Mouse (Mus musculus) forebrain, embryonic 10.5 days (tissue): ENCODE measurements at regions not wholly inside any gene's neighbourhood (a gene's known extent, or its start where the extent isn't known, plus 50 kb on each side); places are given as distances from the start of the nearest gene placed in this dataset.
A peak's percentile ranks its signal among the peaks of the same experiment; 100 is the strongest.

Experiments
- DNase-seq: peaks from one replicate; pipeline ENCODE4 v3.0.0-alpha.2; 2017; ENCODE audit warnings: low spot score; ENCODE audit errors: extremely low spot score
- H3K27ac ChIP-seq: fragments of 300-500 bp; sonication (generic); 2 replicates; pipeline ENCODE4 v1.5.1; 2016; ENCODE audit warnings: mild to moderate bottlenecking
- H3K27me3 ChIP-seq: fragments of 300-500 bp; sonication (generic); 2 replicates; pipeline ENCODE4 v1.6.1; 2016; ENCODE audit warnings: mild to moderate bottlenecking; ENCODE audit not compliant: poor library complexity, severe bottlenecking
- H3K36me3 ChIP-seq: fragments of 300-500 bp; sonication (generic); replicated peaks from 2 replicates; pipeline ENCODE4 v1.6.1; 2016; ENCODE audit warnings: mild to moderate bottlenecking, moderate library complexity
- H3K4me1 ChIP-seq: fragments of 300-500 bp; sonication (generic); 2 replicates; pipeline ENCODE4 v1.6.1; 2016
- H3K4me3 ChIP-seq: fragments of 300-500 bp; sonication (generic); 2 replicates; pipeline ENCODE4 v1.5.1; 2016; ENCODE audit warnings: mild to moderate bottlenecking, moderate library complexity
- H3K9me3 ChIP-seq: fragments of 300-500 bp; sonication (generic); 2 replicates; pipeline ENCODE4 v1.6.1; 2016; ENCODE audit warnings: mild to moderate bottlenecking, moderate library complexity
- WGBS: fragments of 180-500 bp; shearing (Covaris S2); methylation state at CpG from one replicate; pipeline ENCODE4 v1.1.7; 2016; 5-methylcytosine and 5-hydroxymethylcytosine counted together

GRCm38 (mm10) chr3:41239801-41240200 lies 157.0 kb upstream of the Pgrmc2 start:
- no peaks in the 10 kb centered on the region for H3K36me3 ChIP-seq
- 77% methylated on average over 13 of the region's 13 CpGs for WGBS
- no peaks in the 10 kb centered on the region for H3K27me3 ChIP-seq
- H3K9me3 ChIP-seq = no peaks in the 10 kb centered on the region
- no peak overlapping the region for H3K4me3 ChIP-seq
- no peak overlapping the region for H3K27ac ChIP-seq
- peaks cover 2% of the 10 kb centered on the region; the same call in 1 of the 2 replicates for H3K4me1 ChIP-seq
- no peak for DNase-seq

DNA sequence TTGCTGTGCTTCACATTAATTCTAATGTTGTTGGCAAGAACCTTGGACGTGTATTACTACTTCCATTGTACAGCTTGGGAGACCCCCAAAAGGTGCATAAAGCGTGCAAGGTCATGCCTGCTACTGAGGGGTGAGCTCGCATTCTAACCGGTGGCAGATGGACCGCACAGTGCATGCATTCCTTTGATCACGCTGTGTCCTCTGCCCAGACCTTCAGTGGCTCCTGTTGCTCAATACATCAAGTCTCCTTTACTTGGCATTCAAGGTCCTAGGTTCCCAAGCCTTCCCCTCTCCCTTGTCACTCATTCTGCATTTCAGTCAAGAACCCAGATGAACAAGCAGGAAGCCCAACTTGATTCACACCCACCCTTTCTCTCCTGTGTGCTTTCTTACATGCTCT lies 156.4 kb upstream of the Pgrmc2 start:
- no peak overlapping the region for H3K27ac ChIP-seq
- DNase-seq = no peak
- H3K36me3 ChIP-seq = no peaks in the 10 kb centered on the region
- no peak overlapping the region for H3K4me3 ChIP-seq
- H3K4me1 ChIP-seq = peaks cover 4% of the 10 kb centered on the region; the same call in 1 of the 2 replicates
- H3K27me3 ChIP-seq = no peaks in the 10 kb centered on the region
- no peaks in the 10 kb centered on the region for H3K9me3 ChIP-seq
- WGBS = 85% methylated on average over 6 of the region's 6 CpGs

DNA sequence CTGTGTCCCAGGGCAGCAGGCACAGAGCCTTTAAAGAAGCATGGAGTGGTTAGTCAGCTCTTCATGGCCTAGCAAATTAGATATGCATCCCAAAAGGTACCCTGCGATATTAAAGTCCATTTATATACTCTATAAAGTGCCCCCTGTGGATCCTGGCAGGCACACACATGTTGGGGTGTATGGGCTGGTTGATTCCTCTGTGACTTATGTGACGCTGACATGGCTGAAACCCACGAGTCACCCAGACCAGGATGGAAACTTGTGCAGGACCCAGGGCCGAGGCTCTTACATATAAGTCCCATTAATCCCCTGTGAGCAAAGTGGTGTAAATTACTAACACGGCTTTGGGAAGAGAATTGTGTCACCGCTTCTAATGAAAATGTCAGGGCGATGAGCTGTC lies 155.2 kb upstream of the Pgrmc2 start:
- H3K27ac ChIP-seq = no peak overlapping the region
- H3K4me3 ChIP-seq = no peak overlapping the region
- DNase-seq = no peak
- H3K9me3 ChIP-seq = no peaks in the 10 kb centered on the region
- WGBS = 87% methylated on average over 7 of the region's 7 CpGs
- H3K4me1 ChIP-seq = peaks cover 4% of the 10 kb centered on the region; the same call in 1 of the 2 replicates
- H3K36me3 ChIP-seq = no peaks in the 10 kb centered on the region
- H3K27me3 ChIP-seq = no peaks in the 10 kb centered on the region

DNA sequence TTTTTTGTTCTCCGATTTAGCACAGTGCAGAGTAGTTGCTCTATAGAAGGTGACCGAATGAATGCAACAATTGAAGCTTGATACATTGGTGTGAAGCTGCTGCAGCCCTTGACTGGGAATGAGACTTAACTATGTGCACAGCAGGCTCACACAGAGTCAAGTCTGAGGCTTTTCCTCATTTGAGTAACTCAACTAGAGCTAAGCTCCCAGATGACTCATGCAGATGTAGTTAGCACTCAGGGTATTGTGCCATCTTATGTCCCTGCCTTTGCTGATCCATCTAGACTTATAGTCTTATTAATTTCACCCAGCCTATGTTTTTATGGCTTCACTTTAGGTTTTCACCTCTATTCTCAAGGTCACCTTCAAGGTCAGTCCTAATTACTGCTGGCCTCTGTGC lies 152.8 kb upstream of the Pgrmc2 start:
- Histone ChIP-seq H3K27ac (no peak overlapping the region), H3K4me3 (no peak overlapping the region), H3K27me3 (no peaks in the 10 kb centered on the region), H3K36me3 (no peaks in the 10 kb centered on the region), H3K4me1 (peaks cover 4% of the 10 kb centered on the region; the same call in 1 of the 2 replicates), H3K9me3 (no peaks in the 10 kb centered on the region)
- WGBS = 91% methylated on average over 2 of the region's 2 CpGs
- no peak for DNase-seq

GRCm38 (mm10) chr3:41234994-41235393 lies 152.1 kb upstream of the Pgrmc2 start:
- Histone ChIP-seq H3K27ac (no peak overlapping the region), H3K4me3 (no peak overlapping the region), H3K4me1 (peaks cover 4% of the 10 kb centered on the region; the same call in 1 of the 2 replicates), H3K27me3 (no peaks in the 10 kb centered on the region), H3K36me3 (no peaks in the 10 kb centered on the region), H3K9me3 (no peaks in the 10 kb centered on the region)
- no peak for DNase-seq
- 83% methylated on average over 9 of the region's 9 CpGs for WGBS

DNA sequence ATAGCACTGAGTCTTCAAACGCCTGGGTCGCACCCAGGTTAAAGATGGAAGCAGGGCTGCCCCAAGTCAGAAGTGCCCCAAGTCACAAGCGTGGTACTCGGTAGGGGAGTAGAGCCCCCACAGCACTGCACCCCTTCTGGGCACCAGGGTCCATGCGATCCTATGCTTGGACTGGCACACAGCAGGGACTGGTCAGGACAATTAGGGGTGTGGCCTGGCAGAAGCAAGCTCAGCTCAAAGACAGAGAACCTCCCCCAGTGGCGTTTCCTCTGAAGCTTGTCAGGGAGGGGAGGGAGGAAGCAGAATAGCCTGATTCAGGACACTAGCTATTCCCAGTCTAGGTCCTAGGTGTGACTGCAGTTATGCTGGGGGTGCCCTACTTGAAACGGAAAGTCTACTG lies 151.3 kb upstream of the Pgrmc2 start:
- Histone ChIP-seq H3K9me3 (no peaks in the 10 kb centered on the region), H3K36me3 (no peaks in the 10 kb centered on the region), H3K4me3 (no peak overlapping the region), H3K27ac (no peak overlapping the region), H3K27me3 (no peaks in the 10 kb centered on the region), H3K4me1 (peaks cover 4% of the 10 kb centered on the region; the same call in 1 of the 2 replicates)
- 71% methylated on average over 7 of the region's 7 CpGs for WGBS
- no peak for DNase-seq

DNA sequence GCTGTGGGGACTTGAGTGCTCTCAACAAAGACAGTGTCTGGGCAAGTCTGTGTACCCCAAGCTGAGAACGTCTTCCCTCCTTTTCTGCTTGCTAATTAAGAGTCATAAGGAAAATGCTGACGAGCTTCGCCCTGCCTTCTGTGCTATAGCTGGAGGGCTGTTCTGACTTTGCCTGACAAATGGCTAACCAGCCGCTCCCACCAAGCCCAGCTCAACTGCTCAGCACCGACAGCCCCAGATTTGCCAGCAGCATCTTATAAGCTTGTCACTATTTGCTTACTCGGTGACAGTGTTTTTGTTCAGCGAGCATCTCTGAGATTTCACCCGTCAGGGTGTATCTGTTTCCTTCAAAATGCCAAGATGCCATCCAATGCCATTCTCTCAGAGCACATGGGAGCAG lies 150.6 kb upstream of the Pgrmc2 start:
- no peaks in the 10 kb centered on the region for H3K9me3 ChIP-seq
- no peaks in the 10 kb centered on the region for H3K27me3 ChIP-seq
- no peaks in the 10 kb centered on the region for H3K36me3 ChIP-seq
- H3K4me3 ChIP-seq = no peak overlapping the region
- no peak for DNase-seq
- H3K4me1 ChIP-seq = peaks cover 10% of the 10 kb centered on the region
- no peak overlapping the region for H3K27ac ChIP-seq
- WGBS = 81% methylated on average over 8 of the region's 8 CpGs

GRCm38 (mm10) chr3:41230961-41231377 lies 148.1 kb upstream of the Pgrmc2 start:
- no peaks in the 10 kb centered on the region for H3K36me3 ChIP-seq
- 93% methylated on average over 3 of the region's 3 CpGs for WGBS
- DNase-seq = no peak

DNA sequence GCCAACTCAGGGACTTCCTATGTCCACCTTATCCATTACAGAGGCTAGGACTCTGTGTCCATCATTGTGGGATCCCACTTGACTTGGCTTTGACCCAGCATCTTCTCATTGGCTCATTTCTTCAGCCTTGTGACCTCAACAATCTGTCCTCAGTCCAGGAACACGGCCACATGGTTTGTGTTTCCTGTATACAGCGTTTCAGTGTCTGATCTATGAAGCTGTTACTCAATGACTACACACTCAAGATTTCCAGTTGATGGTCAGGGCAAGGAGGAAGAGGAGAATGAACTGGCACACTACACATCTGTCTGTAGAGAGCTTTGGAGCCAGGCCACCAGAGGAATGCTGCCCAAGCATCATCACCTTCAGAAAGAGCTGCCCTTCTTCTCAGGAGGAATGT lies 146.6 kb upstream of the Pgrmc2 start:
- Histone ChIP-seq H3K9me3 (no peaks in the 10 kb centered on the region), H3K4me1 (peaks cover 16% of the 10 kb centered on the region), H3K27me3 (no peaks in the 10 kb centered on the region), H3K4me3 (no peak overlapping the region), H3K36me3 (no peaks in the 10 kb centered on the region), H3K27ac (no peak overlapping the region)
- WGBS = 84% methylated on average over 2 of the region's 2 CpGs
- no peak for DNase-seq

More at GRCm38 (mm10) chr3:41230961-41231377, 148.1 kb upstream of the Pgrmc2 start:
- peaks cover 20% of the 10 kb centered on the region for H3K4me1 ChIP-seq
- no peak overlapping the region for H3K27ac ChIP-seq
- no peaks in the 10 kb centered on the region for H3K9me3 ChIP-seq
- no peaks in the 10 kb centered on the region for H3K27me3 ChIP-seq
- H3K4me3 ChIP-seq = no peak overlapping the region

DNA sequence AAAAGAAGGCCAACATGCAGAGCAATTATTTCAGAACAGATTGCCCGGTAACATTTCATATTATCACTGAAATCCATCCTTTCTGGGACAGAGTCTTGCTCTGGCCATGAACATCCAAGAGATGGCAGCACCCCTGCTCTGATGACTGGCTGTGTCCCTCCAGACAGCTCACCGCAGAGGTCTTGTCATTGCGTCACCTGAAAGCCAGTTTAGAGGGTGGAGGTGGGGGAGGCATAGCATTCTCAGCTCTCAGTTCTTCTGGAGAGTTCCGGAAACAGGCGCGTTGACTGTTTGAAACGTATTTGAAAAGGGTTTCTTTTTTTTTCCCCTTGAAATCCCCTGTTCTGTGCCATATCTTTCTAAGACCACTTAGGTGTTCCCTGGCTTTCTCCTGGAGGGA lies 145.7 kb upstream of the Pgrmc2 start:
- H3K4me1 ChIP-seq = peaks cover 16% of the 10 kb centered on the region
- H3K4me3 ChIP-seq = no peak overlapping the region
- no peaks in the 10 kb centered on the region for H3K36me3 ChIP-seq
- no peak overlapping the region for H3K27ac ChIP-seq
- no peaks in the 10 kb centered on the region for H3K27me3 ChIP-seq
- H3K9me3 ChIP-seq = no peaks in the 10 kb centered on the region
- peak; percentile 20 for DNase-seq
- WGBS = 37% methylated on average over 7 of the region's 7 CpGs

GRCm38 (mm10) chr3:41220746-41221145 lies 137.9 kb upstream of the Pgrmc2 start:
- Histone ChIP-seq H3K27ac (no peak overlapping the region), H3K9me3 (no peaks in the 10 kb centered on the region), H3K27me3 (no peaks in the 10 kb centered on the region), H3K36me3 (no peaks in the 10 kb centered on the region), H3K4me1 (no peaks in the 10 kb centered on the region), H3K4me3 (no peak overlapping the region)
- DNase-seq = no peak

GRCm38 (mm10) chr3:41217770-41218169 lies 134.9 kb upstream of the Pgrmc2 start:
- H3K27ac ChIP-seq = no peak overlapping the region
- 93% methylated on average over 3 of the region's 3 CpGs for WGBS
- no peak for DNase-seq

DNA sequence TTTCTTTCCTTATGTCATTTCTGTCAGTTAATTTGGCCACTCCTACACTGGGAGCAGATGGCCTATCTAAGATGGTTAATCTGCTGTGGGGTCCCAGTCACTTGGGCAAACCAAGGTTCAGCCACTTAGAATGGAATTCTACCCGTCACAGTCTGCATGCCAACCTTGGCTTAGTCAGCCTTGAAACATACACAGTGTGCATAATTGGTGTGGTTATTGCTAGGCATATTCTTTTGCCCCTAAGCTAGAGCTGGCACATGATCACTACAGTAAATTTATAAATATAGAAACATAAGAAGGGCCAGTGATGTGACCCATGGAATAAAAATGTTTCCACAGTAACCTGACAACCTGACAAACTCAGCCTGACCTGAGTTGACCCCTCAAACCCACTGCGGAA lies 130.7 kb upstream of the Pgrmc2 start:
- no peak overlapping the region for H3K4me3 ChIP-seq
- H3K9me3 ChIP-seq = no peaks in the 10 kb centered on the region
- no peak for DNase-seq
- H3K27me3 ChIP-seq = no peaks in the 10 kb centered on the region
- H3K4me1 ChIP-seq = no peaks in the 10 kb centered on the region
- no peak overlapping the region for H3K27ac ChIP-seq
- 85% methylated on average over 2 of the region's 2 CpGs for WGBS
- H3K36me3 ChIP-seq = no peaks in the 10 kb centered on the region

More at GRCm38 (mm10) chr3:41217770-41218169, 134.9 kb upstream of the Pgrmc2 start:
- Histone ChIP-seq H3K27me3 (no peaks in the 10 kb centered on the region), H3K4me1 (no peaks in the 10 kb centered on the region), H3K9me3 (no peaks in the 10 kb centered on the region), H3K4me3 (no peak overlapping the region), H3K36me3 (no peaks in the 10 kb centered on the region)

DNA sequence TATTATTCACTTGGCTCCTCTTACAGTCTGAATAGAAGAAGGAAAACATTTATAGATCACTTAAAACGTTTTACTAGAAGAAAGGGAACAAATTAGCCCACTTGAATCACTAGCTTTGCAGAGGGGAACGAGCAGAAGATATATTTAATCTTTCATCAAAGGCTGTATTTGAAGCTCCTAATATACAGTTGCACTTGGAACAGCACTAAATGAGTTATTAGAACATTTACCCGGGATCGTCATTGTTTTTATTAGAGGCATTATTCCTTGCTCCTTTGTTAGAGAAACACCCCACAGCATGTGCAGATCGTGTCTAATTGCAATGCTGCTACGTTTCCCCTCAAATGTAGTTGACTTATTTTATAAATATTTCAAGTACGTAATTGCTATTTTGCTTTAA lies 127.5 kb upstream of the Pgrmc2 start:
- Histone ChIP-seq H3K27me3 (no peaks in the 10 kb centered on the region), H3K4me1 (no peaks in the 10 kb centered on the region), H3K4me3 (no peak overlapping the region), H3K27ac (no peak overlapping the region), H3K9me3 (no peaks in the 10 kb centered on the region), H3K36me3 (no peaks in the 10 kb centered on the region)
- WGBS = 83% methylated on average over 7 of the region's 7 CpGs
- no peak for DNase-seq
